Comparison of ENCODE assay signal across 10 mouse cellular contexts in the genomic region with DNA sequence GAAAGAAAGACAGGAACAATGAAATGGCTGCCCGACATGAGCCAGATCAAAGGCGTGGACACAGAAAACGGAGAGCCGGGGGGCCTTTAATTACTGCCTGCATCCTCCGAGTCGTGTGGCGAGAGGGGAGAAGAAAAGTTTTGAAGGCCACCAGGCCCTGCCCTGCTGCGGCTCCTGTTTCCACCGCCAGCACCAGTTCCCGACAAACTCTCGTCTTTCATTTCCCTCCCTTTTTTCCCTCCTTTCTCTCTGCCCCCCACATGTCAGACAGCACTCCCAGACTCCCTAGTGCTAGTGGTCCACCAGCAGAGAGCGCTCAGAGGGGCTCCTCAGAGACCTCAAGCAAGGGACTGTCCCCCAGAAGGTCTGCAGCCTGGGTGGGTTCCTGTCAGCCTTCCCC.
A peak's percentile ranks its signal among the peaks of the same experiment; 100 is the strongest.
DNase-seq lines count a peak whose midpoint lies in the region; ATAC-seq and TF ChIP-seq lines count a peak whose summit lies in the region.
"Had no signal": no experiment of that assay in that cellular context is flagged by ENCODE, and none has a peak within 500 bp of the region (broad histone marks: within the 10 kb centered on the region; RNA-seq: fewer than 3 reads in every experiment).

No protein-coding gene starts in this region.

- H3K4me1 ChIP-seq in forebrain, embryonic 10.5 days: peaks cover 69% of the 10 kb centered on the region
- H3K4me1 ChIP-seq in hindbrain, embryonic 16.5 days (ENCODE audit: control insufficient read depth, insufficient read depth, low read depth, low read length): peaks cover 24% of the 10 kb centered on the region
- H3K4me1 ChIP-seq in neural tube, embryonic 14.5 days (ENCODE audit: control insufficient read depth, insufficient read depth, low read length): peaks cover 13% of the 10 kb centered on the region; the same call in 1 of the 2 replicates

- intact Hi-C loops in left cerebral cortex, postnatal 25 days (cut with DNase I): no loop called here

- no peak overlapping the region for H3K27ac ChIP-seq in layer of hippocampus, adult 2 months
- peak overlapping the region; percentile 85 for H3K27ac ChIP-seq in forebrain, embryonic 10.5 days
- no peak overlapping the region for H3K27ac ChIP-seq in hindbrain, embryonic 16.5 days (ENCODE audit: low read depth, low read length)
- H3K27ac ChIP-seq in neural tube, embryonic 14.5 days (ENCODE audit: low read depth, low read length): no peak overlapping the region

- WGBS in forebrain, embryonic 10.5 days: 7% methylated on average over 12 of the region's 12 CpGs
- 13% methylated on average over 12 of the region's 12 CpGs for WGBS in hindbrain, embryonic 16.5 days
- WGBS in neural tube, embryonic 14.5 days: 8% methylated on average over 12 of the region's 12 CpGs

- TF ChIP-seq CTCF in layer of hippocampus, adult 2 months (conservative IDR thresholded peaks at IDR 0.05): peak; percentile 20

- no peaks in the 10 kb centered on the region for H3K9me3 ChIP-seq in forebrain, embryonic 10.5 days
- H3K9me3 ChIP-seq in hindbrain, embryonic 16.5 days (ENCODE audit: control insufficient read depth, low read length): no peaks in the 10 kb centered on the region
- no peaks in the 10 kb centered on the region for H3K9me3 ChIP-seq in neural tube, embryonic 14.5 days (ENCODE audit: control insufficient read depth, low read length)

- H3K4me2 ChIP-seq in hindbrain, embryonic 16.5 days (ENCODE audit: low read length): peak overlapping the region; percentile 3; the same call in 1 of the 2 replicates
- no peak overlapping the region for H3K4me2 ChIP-seq in neural tube, embryonic 14.5 days (ENCODE audit: low read depth, low read length)

- no peak overlapping the region for H3K4me3 ChIP-seq in layer of hippocampus, adult 2 months
- H3K4me3 ChIP-seq in forebrain, embryonic 10.5 days: peak overlapping the region; percentile 29
- no peak overlapping the region for H3K4me3 ChIP-seq in hindbrain, embryonic 16.5 days (ENCODE audit: low read length)
- no peak overlapping the region for H3K4me3 ChIP-seq in neural tube, embryonic 14.5 days (ENCODE audit: low read depth, low read length)

- peak overlapping the region; percentile 15; the same call in 1 of the 2 replicates for H3K9ac ChIP-seq in hindbrain, embryonic 16.5 days (ENCODE audit: low read depth, low read length)
- H3K9ac ChIP-seq in neural tube, embryonic 14.5 days (replicated peaks; ENCODE audit: low read depth, low read length): peak overlapping the region; percentile 26; the same call in 1 of the 2 replicates

- peaks cover 45% of the 10 kb centered on the region for H3K36me3 ChIP-seq in forebrain, embryonic 10.5 days (replicated peaks)
- H3K36me3 ChIP-seq in hindbrain, embryonic 16.5 days (ENCODE audit: control insufficient read depth, insufficient read depth, low read length): no peaks in the 10 kb centered on the region
- no peaks in the 10 kb centered on the region for H3K36me3 ChIP-seq in neural tube, embryonic 14.5 days (ENCODE audit: control insufficient read depth, insufficient read depth, low read length)
- H3K36me3 ChIP-seq: G1E had no signal

- no peaks in the 10 kb centered on the region for H3K27me3 ChIP-seq in forebrain, embryonic 10.5 days (ENCODE audit: poor library complexity, severe bottlenecking)
- no peaks in the 10 kb centered on the region for H3K27me3 ChIP-seq in hindbrain, embryonic 16.5 days (replicated peaks; ENCODE audit: control insufficient read depth, insufficient read depth, low read length)
- no peaks in the 10 kb centered on the region for H3K27me3 ChIP-seq in neural tube, embryonic 14.5 days (ENCODE audit: control insufficient read depth, insufficient read depth, low read length)

- no peak for DNase-seq in layer of hippocampus, adult 2 months (ENCODE audit: low spot score in 2 of 2)
- no peak for DNase-seq in layer of hippocampus, adult 11-12 months (ENCODE audit: low spot score)
- peak; percentile 46 for DNase-seq in forebrain, embryonic 10.5 days (ENCODE audit: extremely low spot score, low spot score)
- no peak for DNase-seq in cerebellum, postnatal 10 days
- no peak for DNase-seq in left cerebral cortex, postnatal 25 days (ENCODE audit: low spot score in 2 of 2)
- DNase-seq: adrenal gland, postnatal 25 days; gastrocnemius, postnatal 36 days had no signal

- no peak for ATAC-seq in hindbrain, embryonic 16.5 days
- ATAC-seq in neural tube, embryonic 14.5 days (ENCODE audit: low read depth): no peak
